Mouse (Mus musculus): ENCODE results near the gene Ercc6l2.

Gene Ercc6l2

DNA sequence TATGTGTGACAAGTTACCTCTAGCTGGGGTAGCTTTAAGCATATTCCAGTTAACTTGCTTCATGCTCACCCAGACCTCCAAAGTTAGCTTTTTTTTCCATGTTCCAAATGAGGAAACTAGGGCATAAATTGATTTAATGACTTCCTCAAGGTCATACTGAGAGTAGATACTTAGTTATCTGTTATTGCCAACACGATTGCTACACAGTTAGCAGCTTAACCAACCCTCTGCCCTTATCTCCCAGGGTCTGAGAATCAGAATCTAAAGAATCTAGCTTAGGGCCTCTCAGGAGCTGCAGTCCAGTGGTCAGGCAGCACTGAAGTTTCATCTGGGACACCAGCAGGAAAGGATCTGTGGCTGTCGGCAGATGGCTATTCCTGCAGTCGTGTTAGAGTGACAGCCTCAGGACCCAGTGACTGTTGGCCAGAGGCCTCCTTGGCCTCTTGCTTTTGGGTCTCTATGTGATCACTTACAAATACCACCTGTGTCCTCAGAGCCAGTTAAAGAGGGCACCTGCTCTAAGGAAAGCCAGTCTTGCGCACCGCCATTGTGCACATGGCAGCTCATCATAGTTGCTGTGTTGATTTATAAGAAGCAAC lies 115.0 kb downstream of the Ercc6l2 start:
- no peak for DNase-seq (ENCODE audit: low spot score)

DNA sequence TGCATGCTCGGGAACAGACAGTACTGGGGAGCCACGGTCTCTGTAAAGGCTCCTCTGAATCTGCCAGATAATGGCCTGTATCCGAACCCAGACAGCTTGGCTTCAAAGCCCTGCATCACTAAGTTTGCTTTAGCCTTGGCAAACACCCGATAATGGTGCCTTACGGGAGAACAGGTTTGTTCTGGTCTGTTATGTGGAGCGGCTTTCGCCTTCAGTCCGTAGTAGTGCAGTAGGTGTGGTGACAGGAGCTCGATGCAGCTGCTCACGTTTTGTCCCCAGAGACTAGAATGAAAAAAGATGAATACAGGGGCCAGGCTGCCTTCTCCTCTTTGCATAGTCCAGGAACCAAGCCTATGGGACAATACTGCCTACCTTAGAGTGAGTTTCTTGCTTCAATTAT lies 115.5 kb downstream of the Ercc6l2 start:
- no peak for DNase-seq (ENCODE audit: low spot score)

DNA sequence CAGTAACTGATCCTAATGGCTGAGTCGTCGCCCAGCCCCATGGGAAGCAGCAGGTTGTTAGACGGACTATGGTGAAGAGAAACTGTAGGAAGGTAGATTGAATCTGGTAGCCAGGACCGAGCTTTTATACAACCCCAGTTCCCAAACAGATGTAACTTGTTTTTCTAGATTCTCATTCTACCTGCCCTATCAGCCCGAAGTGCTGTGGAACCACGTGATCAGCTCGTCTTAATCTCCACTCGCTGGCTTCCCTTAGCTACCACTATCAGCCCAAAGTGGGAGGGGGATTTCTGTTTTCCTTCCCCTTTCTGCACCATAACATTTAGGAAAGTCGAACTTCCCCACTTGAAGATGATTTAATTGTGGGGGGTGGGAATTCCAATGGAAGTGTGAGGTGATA lies 121.3 kb downstream of the Ercc6l2 start:
- DNase-seq (ENCODE audit: low spot score) = no peak

DNA sequence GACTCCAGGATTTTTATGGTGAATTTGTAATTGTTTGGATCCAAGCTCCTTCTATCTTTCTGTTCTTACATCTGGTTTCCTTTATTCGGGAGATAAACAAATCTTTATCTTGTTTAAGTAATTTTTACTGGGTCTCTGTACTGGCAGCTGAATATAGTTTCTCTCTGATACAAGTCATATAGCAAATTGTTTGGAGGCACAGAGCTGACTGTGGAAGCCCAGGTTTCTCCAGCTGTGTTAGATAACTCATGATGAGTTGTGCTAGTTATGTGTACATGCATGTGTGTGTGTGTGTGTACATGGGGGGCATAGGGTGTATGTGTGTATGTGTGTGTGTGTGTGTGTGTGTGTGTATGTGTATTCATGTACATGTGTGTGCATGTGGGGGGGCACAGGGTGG lies 125.2 kb downstream of the Ercc6l2 start:
- DNase-seq (ENCODE audit: low spot score) = no peak

DNA sequence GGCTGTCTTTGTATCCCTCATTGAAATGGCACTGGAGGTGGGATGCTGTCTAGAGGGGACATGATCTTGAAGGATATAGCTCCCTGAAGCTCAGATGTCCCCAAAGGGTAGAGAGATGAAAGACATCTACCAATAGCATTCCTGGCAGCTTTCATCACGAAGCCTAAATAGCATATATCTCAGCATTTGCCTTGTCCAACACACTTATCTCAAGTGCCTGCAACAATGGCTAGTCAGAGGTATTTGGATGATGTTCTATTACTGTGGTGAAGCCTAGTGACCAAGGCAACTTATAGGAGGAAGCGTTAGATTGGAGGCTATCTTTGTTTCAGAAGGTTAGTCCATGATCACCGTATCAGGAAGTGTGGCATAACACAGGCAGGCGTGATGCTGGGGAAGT lies 126.1 kb downstream of the Ercc6l2 start:
- DNase-seq (ENCODE audit: low spot score) = no peak

DNA sequence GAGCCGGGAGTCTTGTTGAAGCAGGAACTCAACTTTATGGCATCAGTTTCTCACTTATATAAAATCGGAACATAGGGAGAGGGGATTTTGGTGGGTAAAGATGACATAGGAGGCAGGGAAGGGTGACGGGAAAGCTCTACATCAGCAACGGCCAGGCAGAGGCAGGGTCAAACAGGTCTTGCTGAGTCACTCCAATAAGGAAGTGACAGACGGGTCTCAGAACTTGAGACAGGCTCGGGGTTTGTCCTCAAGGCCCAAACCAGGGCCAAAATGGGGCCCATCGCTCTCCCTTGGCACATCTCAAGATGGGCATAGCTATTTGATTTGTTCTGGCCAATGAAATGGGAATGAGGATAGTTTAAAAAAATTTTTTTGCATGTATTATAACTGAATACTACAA lies 128.6 kb downstream of the Ercc6l2 start:
- no peak for DNase-seq (ENCODE audit: low spot score)

DNA sequence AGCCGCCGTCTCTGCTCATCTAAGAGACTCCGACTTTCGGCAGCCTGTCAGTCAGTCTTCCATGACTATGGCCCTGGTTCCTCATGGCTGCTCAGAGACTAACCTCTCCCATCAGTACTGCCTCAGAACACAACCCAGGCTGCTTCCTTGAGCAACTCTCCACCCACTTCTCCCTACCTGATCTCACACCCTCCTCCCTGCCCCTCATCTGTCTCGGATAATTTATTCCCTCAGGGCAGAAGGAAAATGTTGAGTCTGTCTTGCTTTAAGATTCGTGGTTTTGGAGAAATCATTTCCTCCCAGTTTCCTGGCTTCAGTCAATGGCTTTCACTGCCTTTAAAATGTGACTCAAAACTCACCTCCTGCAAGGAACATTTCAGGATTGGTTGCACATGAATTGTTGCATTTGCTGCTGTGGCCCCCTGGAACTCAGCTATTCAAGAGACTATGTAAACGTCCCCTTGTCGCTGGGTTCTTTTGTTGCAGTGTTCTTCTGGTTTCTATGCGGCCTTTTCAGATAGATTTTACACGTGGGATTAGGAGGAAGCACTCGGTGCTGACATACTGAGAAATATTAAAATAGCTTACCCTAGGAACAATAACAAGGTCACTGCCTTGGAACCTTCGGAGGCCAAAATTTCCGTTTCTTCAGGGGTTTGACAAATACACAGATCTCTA lies 129.4 kb downstream of the Ercc6l2 start:
- DNase-seq (ENCODE audit: low spot score) = peak; percentile 19
